Mouse (Mus musculus): ENCODE data around the gene Olfr642. TPM values are rescaled to one million over a fixed set of nuclear protein-coding genes. Genes with fewer than 3 reads are reported as not detected.

The Olfr642 gene
- not detected in 2 replicates for polyA plus RNA-seq (2015; fragmentation: Nextera tagmentation; extraction: Ambion mirVana)

GRCm38 (mm10) chr7:104052566-104052965, at the start of gene Olfr642:
Olfr642 (minus strand) TSS chr7:104052666.
- H3K4me1 ChIP-seq (ENCODE audit: insufficient read depth, low read length), result no peaks in the 10 kb centered on the region
- no peaks in the 10 kb centered on the region for H3K27me3 ChIP-seq (ENCODE audit: insufficient read depth, low read length)
- H3K36me3 ChIP-seq (ENCODE audit: insufficient read depth, low read length), result no peaks in the 10 kb centered on the region
- H3K9ac ChIP-seq (replicated peaks; ENCODE audit: low read length), result no peak within 1 kb of the TSS
- 73% methylated on average over 1 of the region's 1 CpGs for WGBS
- H3K9me3 ChIP-seq (ENCODE audit: low read length), result no peaks in the 10 kb centered on the region
- H3K27ac ChIP-seq (ENCODE audit: low read length), result no peak within 1 kb of the TSS
- H3K4me3 ChIP-seq (ENCODE audit: low read length), result no peak within 1 kb of the TSS
- no peak within 1 kb of the TSS for H3K4me2 ChIP-seq (replicated peaks; ENCODE audit: low read depth, low read length)
- ATAC-seq (ENCODE audit: low FRiP score, low TSS enrichment), result no peak

- Histone ChIP-seq H3K36me3 (ENCODE audit: insufficient read depth, low read length) (no peaks in the 10 kb centered on the region), H3K9me3 (ENCODE audit: low read length) (no peaks in the 10 kb centered on the region), H3K9ac (replicated peaks; ENCODE audit: low read length) (no peak within 1 kb of the TSS), H3K27ac (ENCODE audit: low read length) (no peak within 1 kb of the TSS), H3K4me1 (ENCODE audit: insufficient read depth, low read length) (no peaks in the 10 kb centered on the region), H3K4me2 (replicated peaks; ENCODE audit: low read depth, low read length) (no peak within 1 kb of the TSS), H3K4me3 (ENCODE audit: low read length) (no peak within 1 kb of the TSS), H3K27me3 (ENCODE audit: insufficient read depth, low read length) (no peaks in the 10 kb centered on the region)
- WGBS, result 82% methylated on average over 1 of the region's 1 CpGs
- no peak for ATAC-seq (ENCODE audit: low FRiP score, low TSS enrichment)
Measured at GRCm38 (mm10) chr7:104085365-104085764, 32.9 kb upstream of the Olfr642 start, which contains the start of gene Olfr645. Olfr645 (minus strand) TSS chr7:104085465.

GRCm38 (mm10) chr7:104071769-104072168, 19.3 kb upstream of the Olfr642 start, which contains the start of gene Olfr644:
Olfr644 (minus strand) TSS chr7:104071869.
- Histone ChIP-seq H3K4me1 (ENCODE audit: insufficient read depth, low read length) (no peaks in the 10 kb centered on the region), H3K4me2 (replicated peaks; ENCODE audit: low read depth, low read length) (no peak within 1 kb of the TSS), H3K9ac (replicated peaks; ENCODE audit: low read length) (no peak within 1 kb of the TSS), H3K9me3 (ENCODE audit: low read length) (no peaks in the 10 kb centered on the region), H3K36me3 (ENCODE audit: insufficient read depth, low read length) (no peaks in the 10 kb centered on the region), H3K27ac (ENCODE audit: low read length) (no peak within 1 kb of the TSS), H3K27me3 (ENCODE audit: insufficient read depth, low read length) (no peaks in the 10 kb centered on the region), H3K4me3 (ENCODE audit: low read length) (no peak within 1 kb of the TSS)
- WGBS, result 87% methylated on average over 2 of the region's 2 CpGs
- ATAC-seq (ENCODE audit: low FRiP score, low TSS enrichment), result no peak

DNA sequence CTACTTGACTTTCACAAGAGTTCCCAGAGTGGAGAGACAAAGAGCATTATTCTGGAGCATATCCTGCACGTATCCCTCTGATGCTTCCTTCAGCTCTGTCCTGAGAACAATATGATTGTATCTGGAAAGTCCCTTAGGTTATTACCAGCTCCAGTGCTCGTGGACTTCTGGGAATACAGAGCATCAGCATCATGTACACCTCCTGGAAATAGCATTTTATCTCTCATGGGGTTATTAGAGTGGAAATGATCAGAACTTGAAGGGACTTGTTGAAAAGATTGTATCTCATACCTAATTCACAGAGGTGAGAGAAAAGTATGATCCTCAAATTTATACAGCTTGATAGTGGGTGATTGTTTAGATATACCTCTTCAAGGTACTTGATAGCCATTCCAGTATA, 8.9 kb upstream of the Olfr642 start, which contains the start of gene 4930516K23Rik:
4930516K23Rik (minus strand) TSS at position 101 of the 400 bp plus-strand sequence.
- WGBS, result 46% methylated on average over 2 of the region's 2 CpGs
- no peak within 1 kb of the TSS for H3K4me3 ChIP-seq (ENCODE audit: low read length)
- ATAC-seq (ENCODE audit: low FRiP score, low TSS enrichment), result no peak

GRCm38 (mm10) chr7:104059215-104059614, 6.7 kb upstream of the Olfr642 start:
- ATAC-seq (ENCODE audit: low FRiP score, low TSS enrichment), result no peak
- no peak overlapping the region for H3K4me2 ChIP-seq (replicated peaks; ENCODE audit: low read depth, low read length)
- no peaks in the 10 kb centered on the region for H3K9me3 ChIP-seq (ENCODE audit: low read length)
- H3K4me3 ChIP-seq (ENCODE audit: low read length), result no peak overlapping the region
- H3K36me3 ChIP-seq (ENCODE audit: insufficient read depth, low read length), result no peaks in the 10 kb centered on the region
- H3K27ac ChIP-seq (ENCODE audit: low read length), result no peak overlapping the region
- no peak overlapping the region for H3K9ac ChIP-seq (replicated peaks; ENCODE audit: low read length)
- H3K27me3 ChIP-seq (ENCODE audit: insufficient read depth, low read length), result no peaks in the 10 kb centered on the region
- H3K4me1 ChIP-seq (ENCODE audit: insufficient read depth, low read length), result no peaks in the 10 kb centered on the region
- 89% methylated on average over 1 of the region's 1 CpGs for WGBS

More for the DNA sequence above, 8.9 kb upstream of the Olfr642 start, which contains the start of gene 4930516K23Rik:
- Histone ChIP-seq H3K27ac (ENCODE audit: low read length) (no peak within 1 kb of the TSS), H3K36me3 (ENCODE audit: insufficient read depth, low read length) (no peaks in the 10 kb centered on the region), H3K9me3 (ENCODE audit: low read length) (no peaks in the 10 kb centered on the region), H3K27me3 (ENCODE audit: insufficient read depth, low read length) (no peaks in the 10 kb centered on the region), H3K4me1 (ENCODE audit: insufficient read depth, low read length) (no peaks in the 10 kb centered on the region), H3K4me2 (replicated peaks; ENCODE audit: low read depth, low read length) (no peak within 1 kb of the TSS), H3K9ac (replicated peaks; ENCODE audit: low read length) (no peak within 1 kb of the TSS)

DNA sequence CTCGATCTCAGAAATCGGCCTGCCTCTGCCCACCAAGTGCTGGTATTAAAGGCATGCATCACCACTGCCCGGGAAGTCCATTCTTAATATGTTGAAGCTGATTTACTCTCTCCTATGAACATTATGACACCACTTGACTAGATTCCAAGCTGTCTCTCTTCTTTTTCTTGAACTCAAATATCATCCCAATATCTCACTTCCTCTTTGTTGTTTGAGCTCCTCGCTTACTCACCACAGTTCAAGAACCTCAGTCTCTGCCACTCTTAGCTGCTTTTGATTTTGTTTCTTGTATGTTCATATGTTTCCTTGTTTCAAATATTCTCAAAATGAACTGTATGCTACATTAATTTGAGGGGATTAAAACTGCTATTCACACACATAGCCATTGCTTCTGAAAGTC, 1.7 kb downstream of the Olfr642 start:
- ATAC-seq (ENCODE audit: low FRiP score, low TSS enrichment), result no peak
- no peaks in the 10 kb centered on the region for H3K36me3 ChIP-seq (ENCODE audit: insufficient read depth, low read length)
- no peak overlapping the region for H3K9ac ChIP-seq (replicated peaks; ENCODE audit: low read length)
- no peaks in the 10 kb centered on the region for H3K9me3 ChIP-seq (ENCODE audit: low read length)
- H3K27ac ChIP-seq (ENCODE audit: low read length), result no peak overlapping the region
- no peaks in the 10 kb centered on the region for H3K4me1 ChIP-seq (ENCODE audit: insufficient read depth, low read length)
- WGBS, result 93% methylated on average over 4 of the region's 4 CpGs
- no peaks in the 10 kb centered on the region for H3K27me3 ChIP-seq (ENCODE audit: insufficient read depth, low read length)
- no peak overlapping the region for H3K4me2 ChIP-seq (replicated peaks; ENCODE audit: low read depth, low read length)
- no peak overlapping the region for H3K4me3 ChIP-seq (ENCODE audit: low read length)

DNA sequence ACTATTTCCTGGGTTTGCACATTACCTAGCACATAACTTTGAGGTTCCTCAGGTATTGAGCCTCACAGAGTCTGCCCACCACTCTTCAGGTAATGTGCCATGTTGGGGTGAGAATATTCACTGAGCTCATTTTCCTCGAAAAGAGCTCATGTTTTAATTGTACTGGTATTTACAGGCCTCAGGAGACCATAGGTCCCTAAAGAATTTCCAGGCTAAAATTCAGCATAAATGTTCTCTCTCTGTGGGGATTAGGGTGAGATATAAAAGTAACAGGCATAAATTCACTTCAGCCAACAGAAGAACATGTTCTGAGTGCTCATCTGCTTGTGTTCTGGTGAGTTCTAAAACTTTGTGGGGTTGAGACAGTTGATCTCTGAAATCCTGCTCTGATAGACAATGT, 17.3 kb downstream of the Olfr642 start, which contains the start of gene Olfr641:
Olfr641 (plus strand) TSS at position 301 of the 400 bp plus-strand sequence.
- H3K4me2 ChIP-seq (replicated peaks; ENCODE audit: low read depth, low read length), result no peak within 1 kb of the TSS
- WGBS, result 68% methylated on average over 1 of the region's 1 CpGs
- no peak for ATAC-seq (ENCODE audit: low FRiP score, low TSS enrichment)
- no peak within 1 kb of the TSS for H3K27ac ChIP-seq (ENCODE audit: low read length)
- H3K9ac ChIP-seq (replicated peaks; ENCODE audit: low read length), result no peak within 1 kb of the TSS
- H3K4me1 ChIP-seq (ENCODE audit: insufficient read depth, low read length), result no peaks in the 10 kb centered on the region
- no peaks in the 10 kb centered on the region for H3K9me3 ChIP-seq (ENCODE audit: low read length)
- H3K27me3 ChIP-seq (ENCODE audit: insufficient read depth, low read length), result no peaks in the 10 kb centered on the region
- H3K36me3 ChIP-seq (ENCODE audit: insufficient read depth, low read length), result no peaks in the 10 kb centered on the region
- no peak within 1 kb of the TSS for H3K4me3 ChIP-seq (ENCODE audit: low read length)

DNA sequence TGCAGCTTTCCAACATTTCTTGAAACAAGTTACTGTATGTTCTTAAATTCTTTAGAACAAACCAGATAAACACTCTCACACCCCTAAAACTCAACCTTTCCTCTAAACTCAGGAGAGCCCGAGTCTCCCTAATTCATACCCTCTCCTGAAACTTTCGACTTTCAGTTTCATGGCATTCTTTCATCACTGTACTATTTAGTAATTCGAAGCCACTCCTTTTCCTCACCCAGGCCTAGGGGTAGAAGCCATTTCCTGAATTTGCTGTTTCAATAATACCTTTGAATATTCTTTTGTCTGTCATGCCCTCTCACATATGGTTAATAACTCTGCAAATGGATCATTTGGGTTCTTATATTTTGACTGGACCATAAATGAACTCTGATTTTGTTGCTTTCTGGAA, 25.5 kb downstream of the Olfr642 start:
- WGBS, result 80% methylated on average over 3 of the region's 3 CpGs
- no peak overlapping the region for H3K4me3 ChIP-seq (ENCODE audit: low read length)
- no peaks in the 10 kb centered on the region for H3K4me1 ChIP-seq (ENCODE audit: insufficient read depth, low read length)
- no peaks in the 10 kb centered on the region for H3K9me3 ChIP-seq (ENCODE audit: low read length)
- H3K27ac ChIP-seq (ENCODE audit: low read length), result no peak overlapping the region
- ATAC-seq (ENCODE audit: low FRiP score, low TSS enrichment), result no peak
- H3K9ac ChIP-seq (replicated peaks; ENCODE audit: low read length), result no peak overlapping the region
- H3K36me3 ChIP-seq (ENCODE audit: insufficient read depth, low read length), result no peaks in the 10 kb centered on the region
- no peaks in the 10 kb centered on the region for H3K27me3 ChIP-seq (ENCODE audit: insufficient read depth, low read length)
- H3K4me2 ChIP-seq (replicated peaks; ENCODE audit: low read depth, low read length), result no peak overlapping the region

DNA sequence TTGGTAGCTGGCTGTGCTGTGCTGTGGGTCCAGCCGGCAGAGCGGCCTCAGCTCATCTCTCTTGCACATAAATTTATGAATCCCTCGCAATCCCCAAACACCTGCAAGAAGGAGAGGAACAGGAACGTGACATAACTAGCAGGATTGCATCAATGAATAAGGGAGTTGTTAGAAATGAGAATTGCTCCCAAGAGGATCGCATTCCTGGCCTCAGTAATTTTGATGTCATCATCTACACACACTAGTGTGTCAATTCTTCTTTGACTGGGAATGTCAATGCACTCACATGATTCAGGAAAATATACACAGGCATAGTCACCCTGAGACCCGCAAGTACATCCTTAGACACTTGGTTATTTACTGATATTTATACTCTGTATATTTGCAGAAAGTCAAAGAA, 27.0 kb downstream of the Olfr642 start, which contains the start of gene Olfr640:
Olfr640 (minus strand) TSS at position 101 of the 400 bp plus-strand sequence.
- Histone ChIP-seq H3K4me1 (ENCODE audit: insufficient read depth, low read length) (no peaks in the 10 kb centered on the region), H3K36me3 (ENCODE audit: insufficient read depth, low read length) (no peaks in the 10 kb centered on the region), H3K4me2 (replicated peaks; ENCODE audit: low read depth, low read length) (no peak within 1 kb of the TSS), H3K9ac (replicated peaks; ENCODE audit: low read length) (no peak within 1 kb of the TSS), H3K27me3 (ENCODE audit: insufficient read depth, low read length) (no peaks in the 10 kb centered on the region), H3K9me3 (ENCODE audit: low read length) (no peaks in the 10 kb centered on the region), H3K4me3 (ENCODE audit: low read length) (no peak within 1 kb of the TSS), H3K27ac (ENCODE audit: low read length) (no peak within 1 kb of the TSS)
- ATAC-seq (ENCODE audit: low FRiP score, low TSS enrichment), result no peak
- WGBS, result 80% methylated on average over 6 of the region's 6 CpGs

GRCm38 (mm10) chr7:104021651-104022050, 30.8 kb downstream of the Olfr642 start:
- H3K4me1 ChIP-seq (ENCODE audit: insufficient read depth, low read length), result no peaks in the 10 kb centered on the region
- 91% methylated on average over 6 of the region's 6 CpGs for WGBS
- no peak overlapping the region for H3K4me3 ChIP-seq (ENCODE audit: low read length)
- ATAC-seq (ENCODE audit: low FRiP score, low TSS enrichment), result no peak
- H3K4me2 ChIP-seq (replicated peaks; ENCODE audit: low read depth, low read length), result no peak overlapping the region
- no peaks in the 10 kb centered on the region for H3K9me3 ChIP-seq (ENCODE audit: low read length)
- H3K36me3 ChIP-seq (ENCODE audit: insufficient read depth, low read length), result no peaks in the 10 kb centered on the region
- no peak overlapping the region for H3K9ac ChIP-seq (replicated peaks; ENCODE audit: low read length)
- H3K27me3 ChIP-seq (ENCODE audit: insufficient read depth, low read length), result no peaks in the 10 kb centered on the region
- H3K27ac ChIP-seq (ENCODE audit: low read length), result no peak overlapping the region
